Mouse (Mus musculus) forebrain, postnatal 0 days (tissue): Measurements from ENCODE around the gene Ambn. TPM values are rescaled to one million over a fixed set of nuclear protein-coding genes. Genes with fewer than 3 reads are reported as not detected.
A peak's percentile ranks its signal among the peaks of the same experiment; 100 is the strongest.

Source experiments
- ATAC-seq: fragments of 200-750 bp; cut with Nextera tagmentation; 2 replicates; pipeline ENCODE4 v1.8.0; 2017; ENCODE audit warnings: mild to moderate bottlenecking, moderate library complexity
- DNase-seq: peaks from one replicate; pipeline ENCODE4 v3.0.0-alpha.2; 2015
- H3K27ac ChIP-seq: fragments of 300-500 bp; sonication (generic); 2 replicates; pipeline ENCODE4 v1.5.1; 2014; ENCODE audit warnings: low read depth, mild to moderate bottlenecking, antibody characterized with exemption, low read length, moderate library complexity, mixed read lengths
- H3K27me3 ChIP-seq: fragments of 300-500 bp; sonication (generic); 2 replicates; pipeline ENCODE4 v1.6.1; 2014; ENCODE audit warnings: mild to moderate bottlenecking, low read length, mixed read lengths; ENCODE audit not compliant: insufficient read depth
- H3K36me3 ChIP-seq: fragments of 300-500 bp; sonication (generic); 2 replicates; pipeline ENCODE4 v1.6.1; 2014; ENCODE audit warnings: mild to moderate bottlenecking, moderate library complexity; ENCODE audit not compliant: insufficient read depth
- H3K4me1 ChIP-seq: fragments of 300-500 bp; sonication (generic); 2 replicates; pipeline ENCODE4 v1.6.1; 2014; ENCODE audit warnings: antibody characterized with exemption; ENCODE audit not compliant: insufficient read depth
- H3K4me2 ChIP-seq: fragments of 300-500 bp; sonication (generic); 2 replicates; pipeline ENCODE4 v1.6.1; 2014; ENCODE audit warnings: low read depth, mild to moderate bottlenecking, moderate library complexity
- H3K4me3 ChIP-seq: fragments of 300-500 bp; sonication (generic); 2 replicates; pipeline ENCODE4 v1.5.1; 2014; ENCODE audit warnings: low read depth, low read length, mixed read lengths
- H3K9ac ChIP-seq: fragments of 300-500 bp; sonication (generic); 2 replicates; pipeline ENCODE4 v1.6.1; 2014; ENCODE audit warnings: mild to moderate bottlenecking
- H3K9me3 ChIP-seq: fragments of 300-500 bp; sonication (generic); 2 replicates; pipeline ENCODE4 v1.6.1; 2016; ENCODE audit warnings: low read length
- CTCF ChIP-seq: sonication (generic); IDR thresholded peaks from 2 replicates; pipeline ENCODE4 v1.5.1; 2016; ENCODE audit warnings: antibody characterized with exemption, control low read depth, low read depth
- WGBS: fragments of 180-500 bp; shearing (Covaris S2); extraction: QIAGEN DNeasy Blood & Tissue Kit; methylation state at CpG from one replicate; pipeline ENCODE4 v1.1.7; 2014; 5-methylcytosine and 5-hydroxymethylcytosine counted together
- polyA plus RNA-seq: library from polyadenylated mRNA; unstranded; fragments of >200 nt; fragmentation: Nextera tagmentation; extraction: Ambion mirVana; gene quantifications from 2 replicates; pipeline ENCODE4 v1.2.1, GENCODE M21; 2015
- total RNA-seq: library from RNA; depleted of rRNA; stranded (reverse); fragments of >200 nt; gene quantifications from 2 replicates; pipeline ENCODE4 v1.2.3, GENCODE M21; 2014; rRNA removed

Ambn gene
- total and polyA plus RNA-seq, 2 experiments from 2014 or later: not detected

DNA sequence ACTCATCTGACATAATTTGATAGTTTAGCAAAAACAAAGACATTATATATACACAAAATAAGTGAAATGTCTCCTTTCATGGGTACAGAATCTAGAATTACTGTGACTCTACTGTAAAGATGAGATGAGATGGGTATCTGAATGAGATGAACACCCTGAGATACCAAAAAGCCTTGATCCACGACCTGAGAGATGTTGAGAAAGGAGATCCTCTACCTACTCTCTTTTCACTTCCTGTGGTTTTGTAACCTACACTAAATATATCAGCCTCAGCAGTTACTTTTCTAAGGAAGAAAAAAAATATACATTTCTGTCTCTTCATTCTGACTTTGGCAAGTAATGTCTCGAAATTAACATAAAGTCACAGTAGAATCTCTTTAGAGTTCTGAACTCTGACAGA lies 33.2 kb downstream of the Ambn start:
- ATAC-seq (no peak), DNase-seq (no peak)
- 78% methylated on average over 2 of the region's 2 CpGs for WGBS
- no peak overlapping the region for H3K27ac ChIP-seq
- no peak overlapping the region for H3K4me3 ChIP-seq
- no peak for TF ChIP-seq CTCF
- H3K9ac ChIP-seq: no peak overlapping the region
- no peaks in the 10 kb centered on the region for H3K36me3 ChIP-seq
- no peak overlapping the region for H3K4me2 ChIP-seq
- H3K9me3 ChIP-seq: no peaks in the 10 kb centered on the region
- H3K27me3 ChIP-seq: no peaks in the 10 kb centered on the region
- no peaks in the 10 kb centered on the region for H3K4me1 ChIP-seq

DNA sequence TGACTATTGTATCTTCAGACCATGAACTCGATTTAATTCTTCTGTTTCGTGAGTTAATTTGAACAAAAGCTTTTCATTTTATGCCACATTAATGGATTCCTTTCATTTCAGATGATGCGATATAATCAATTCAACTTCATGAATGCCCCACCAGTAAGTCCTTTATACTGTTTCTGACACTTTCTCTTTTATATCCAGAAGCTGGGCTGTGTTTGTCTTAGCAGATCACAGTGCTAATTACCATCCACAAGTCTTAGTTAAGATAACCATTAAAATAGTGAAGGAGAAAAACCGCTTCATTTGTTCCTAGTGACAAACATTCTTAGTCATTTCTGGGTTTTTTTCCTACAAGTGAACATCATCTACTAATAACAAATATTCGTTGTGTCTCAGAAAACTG lies 35.3 kb downstream of the Ambn start:
- no peak overlapping the region for H3K4me2 ChIP-seq
- peak; percentile 32; the same call in 1 of the 2 replicates for ATAC-seq
- TF ChIP-seq CTCF: no peak
- no peak overlapping the region for H3K9ac ChIP-seq
- H3K4me1 ChIP-seq: no peaks in the 10 kb centered on the region
- H3K9me3 ChIP-seq: no peaks in the 10 kb centered on the region
- no peak for DNase-seq
- no peak overlapping the region for H3K27ac ChIP-seq
- H3K36me3 ChIP-seq: no peaks in the 10 kb centered on the region
- no peak overlapping the region for H3K4me3 ChIP-seq
- H3K27me3 ChIP-seq: no peaks in the 10 kb centered on the region
- 21% methylated on average over 5 of the region's 5 CpGs for WGBS

DNA sequence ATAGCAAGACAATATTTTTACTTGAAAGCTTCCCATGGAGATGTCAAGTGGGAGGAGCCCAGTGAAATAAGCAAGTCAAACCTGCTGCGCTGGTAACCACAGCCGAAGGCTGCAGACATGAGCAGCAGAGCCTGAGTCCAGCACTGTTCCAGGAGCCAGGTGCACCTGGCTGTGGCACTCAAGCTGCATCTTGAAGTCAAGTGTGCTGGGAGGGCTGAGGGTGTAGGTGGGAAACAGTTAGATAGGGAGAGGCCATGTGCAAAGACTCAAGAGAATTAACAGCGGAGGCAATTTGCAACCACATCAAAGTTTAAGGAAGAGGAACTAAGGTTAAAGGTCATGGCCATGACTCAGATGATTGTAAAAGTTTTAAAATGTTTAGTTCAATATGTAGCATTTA lies 44.0 kb downstream of the Ambn start:
- Histone ChIP-seq H3K36me3 (no peaks in the 10 kb centered on the region), H3K4me1 (no peaks in the 10 kb centered on the region), H3K27me3 (no peaks in the 10 kb centered on the region), H3K4me3 (no peak overlapping the region), H3K9ac (no peak overlapping the region), H3K27ac (no peak overlapping the region), H3K9me3 (no peaks in the 10 kb centered on the region), H3K4me2 (no peak overlapping the region)
- ATAC-seq (no peak), DNase-seq (no peak)
- no peak for TF ChIP-seq CTCF
- 89% methylated on average over 3 of the region's 3 CpGs for WGBS

DNA sequence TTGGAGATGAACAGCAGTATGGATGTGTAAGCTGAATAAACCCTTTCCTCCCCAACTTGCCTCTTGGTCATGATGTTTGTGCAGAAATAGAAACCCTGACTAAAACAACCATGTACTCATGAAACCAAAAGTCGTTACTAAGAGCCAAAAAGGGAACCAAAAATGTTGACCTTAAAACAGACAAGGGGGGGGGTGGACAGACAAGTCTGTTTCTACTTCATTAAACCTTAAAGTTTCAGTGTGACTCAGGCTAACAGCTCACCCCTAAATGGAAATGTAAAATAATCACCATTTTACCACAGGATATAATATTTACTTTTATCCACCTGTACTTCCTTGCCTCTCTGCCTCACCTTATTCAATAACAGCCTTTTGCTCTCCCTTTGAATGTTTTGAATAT lies 52.8 kb downstream of the Ambn start:
- ATAC-seq (no peak), DNase-seq (no peak)
- no peak overlapping the region for H3K4me2 ChIP-seq
- 74% methylated on average over 1 of the region's 1 CpGs for WGBS
- H3K36me3 ChIP-seq: no peaks in the 10 kb centered on the region
- TF ChIP-seq CTCF: no peak
- H3K9me3 ChIP-seq: no peaks in the 10 kb centered on the region
- no peaks in the 10 kb centered on the region for H3K27me3 ChIP-seq
- H3K9ac ChIP-seq: no peak overlapping the region
- H3K4me3 ChIP-seq: no peak overlapping the region
- no peaks in the 10 kb centered on the region for H3K4me1 ChIP-seq
- H3K27ac ChIP-seq: no peak overlapping the region

DNA sequence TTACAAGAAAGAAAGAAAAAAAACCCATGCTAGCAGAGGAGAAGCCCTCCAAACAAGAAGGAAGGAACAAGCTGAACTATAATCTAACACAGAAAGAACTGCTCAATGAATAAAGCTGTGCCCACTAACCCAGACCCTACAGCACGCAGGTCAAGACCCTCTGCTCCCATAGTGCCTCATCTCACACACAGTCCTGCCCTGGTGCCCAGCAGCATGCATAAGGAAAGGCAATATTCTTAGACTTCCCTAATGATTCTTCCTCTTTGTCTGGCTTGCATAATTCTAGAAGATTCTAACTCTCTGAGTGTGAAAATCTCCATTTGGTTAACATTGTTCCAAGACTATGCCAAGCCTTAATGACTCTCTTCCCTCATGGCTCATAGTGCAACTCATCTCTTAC lies 53.2 kb downstream of the Ambn start:
- Histone ChIP-seq H3K27me3 (no peaks in the 10 kb centered on the region), H3K4me1 (no peaks in the 10 kb centered on the region), H3K9ac (no peak overlapping the region), H3K27ac (no peak overlapping the region), H3K9me3 (no peaks in the 10 kb centered on the region), H3K4me3 (no peak overlapping the region), H3K36me3 (no peaks in the 10 kb centered on the region), H3K4me2 (no peak overlapping the region)
- TF ChIP-seq CTCF: no peak
- ATAC-seq: no peak
- 88% methylated on average over 1 of the region's 1 CpGs for WGBS
- no peak for DNase-seq

Other genes with a start within 250 kb of the Ambn start
- gene Gm7714, start 187.1 kb upstream of the Ambn start, total RNA-seq: not detected in 2 replicates
- gene Gm7714, start 187.1 kb upstream of the Ambn start, polyA plus RNA-seq: not detected in 2 replicates
- gene Prol1, start 138.7 kb upstream of the Ambn start, total RNA-seq: not detected in 2 replicates
- not detected in 2 replicates for gene Prol1, start 138.7 kb upstream of the Ambn start, polyA plus RNA-seq
- gene Amtn, start 79.9 kb upstream of the Ambn start, total RNA-seq: not detected in 2 replicates
- gene Amtn, start 79.9 kb upstream of the Ambn start, polyA plus RNA-seq: not detected in 2 replicates
- gene Enam, start 32.0 kb downstream of the Ambn start, total RNA-seq: not detected in 2 replicates
- not detected in 2 replicates for gene Enam, start 32.0 kb downstream of the Ambn start, polyA plus RNA-seq
- 0.14 and 0.23 TPM in 2 replicates for gene Jchain, start 71.9 kb downstream of the Ambn start, total RNA-seq
- gene Jchain, start 71.9 kb downstream of the Ambn start, polyA plus RNA-seq: 0.28 and 0.33 TPM in 2 replicates
- 25.9 and 29.6 TPM in 2 replicates for gene Utp3, start 98.5 kb downstream of the Ambn start, total RNA-seq
- gene Utp3, start 98.5 kb downstream of the Ambn start, polyA plus RNA-seq: 44.6 and 53.9 TPM in 2 replicates
- 291 and 319 TPM in 2 replicates for gene Rufy3, start 109.0 kb downstream of the Ambn start, total RNA-seq
- gene Rufy3, start 109.0 kb downstream of the Ambn start, polyA plus RNA-seq: 133 and 214 TPM in 2 replicates
- gene Grsf1, start 220.2 kb downstream of the Ambn start, total RNA-seq: 51.9 and 68.0 TPM in 2 replicates
- 50.2 and 58.1 TPM in 2 replicates for gene Grsf1, start 220.2 kb downstream of the Ambn start, polyA plus RNA-seq